Mouse (Mus musculus): Measurements from ENCODE around the gene Prcp. TPM values are rescaled to one million over a fixed set of nuclear protein-coding genes. Genes with fewer than 3 reads are reported as not detected.
A peak's percentile ranks its signal among the peaks of the same experiment; 100 is the strongest.
"Not testable (repeated sequence)": the region's sequence is repeated elsewhere in the genome, so short reads cannot be mapped to it uniquely, and the experiment has no call there.

Prcp gene
- total RNA-seq, 2 experiments from 2014 or later: 5.9 to 7.9 TPM

DNA sequence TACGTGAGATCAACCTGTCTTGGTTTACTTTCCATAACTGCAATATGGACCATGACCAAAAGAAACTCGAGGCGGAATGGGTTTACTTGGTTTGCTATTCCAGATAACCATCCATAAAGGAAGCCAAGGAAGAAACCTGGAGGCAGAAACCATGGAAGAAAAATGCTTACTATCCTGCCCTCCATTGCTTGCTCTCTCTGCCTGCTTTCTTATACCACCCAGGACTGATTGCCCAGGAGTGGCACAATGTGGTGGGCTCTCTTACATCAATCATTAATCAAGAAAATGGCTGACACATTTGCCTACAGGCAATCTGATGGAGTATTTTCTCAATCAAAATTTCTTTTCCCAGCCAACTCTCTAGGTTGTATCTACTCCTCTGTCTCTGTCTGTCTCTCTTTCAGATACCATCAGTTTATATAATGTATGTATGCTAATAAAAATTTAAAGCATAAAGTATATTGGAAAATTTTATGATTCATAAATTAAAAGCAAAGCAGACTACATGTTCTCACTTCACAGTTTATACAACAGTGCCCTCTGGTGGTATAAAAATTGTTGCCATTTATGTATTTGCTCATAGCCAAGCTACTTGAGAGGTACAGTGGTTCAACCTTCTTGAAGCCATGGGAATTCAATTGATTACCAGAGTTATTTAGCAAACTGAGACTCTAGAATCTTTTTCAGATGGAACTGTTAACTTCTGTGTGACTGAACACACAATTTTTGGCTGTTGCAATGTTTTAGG, 90.7 kb downstream of the Prcp start:
- DNase-seq (ENCODE audit: low spot score in 2 of 2): peak; percentile 65 to 74
- Histone ChIP-seq H3K4me3 (no peak overlapping the region), H3K27ac (no peak overlapping the region)
- peak; percentile 97 for TF ChIP-seq CTCF (conservative IDR thresholded peaks at IDR 0.05)

DNA sequence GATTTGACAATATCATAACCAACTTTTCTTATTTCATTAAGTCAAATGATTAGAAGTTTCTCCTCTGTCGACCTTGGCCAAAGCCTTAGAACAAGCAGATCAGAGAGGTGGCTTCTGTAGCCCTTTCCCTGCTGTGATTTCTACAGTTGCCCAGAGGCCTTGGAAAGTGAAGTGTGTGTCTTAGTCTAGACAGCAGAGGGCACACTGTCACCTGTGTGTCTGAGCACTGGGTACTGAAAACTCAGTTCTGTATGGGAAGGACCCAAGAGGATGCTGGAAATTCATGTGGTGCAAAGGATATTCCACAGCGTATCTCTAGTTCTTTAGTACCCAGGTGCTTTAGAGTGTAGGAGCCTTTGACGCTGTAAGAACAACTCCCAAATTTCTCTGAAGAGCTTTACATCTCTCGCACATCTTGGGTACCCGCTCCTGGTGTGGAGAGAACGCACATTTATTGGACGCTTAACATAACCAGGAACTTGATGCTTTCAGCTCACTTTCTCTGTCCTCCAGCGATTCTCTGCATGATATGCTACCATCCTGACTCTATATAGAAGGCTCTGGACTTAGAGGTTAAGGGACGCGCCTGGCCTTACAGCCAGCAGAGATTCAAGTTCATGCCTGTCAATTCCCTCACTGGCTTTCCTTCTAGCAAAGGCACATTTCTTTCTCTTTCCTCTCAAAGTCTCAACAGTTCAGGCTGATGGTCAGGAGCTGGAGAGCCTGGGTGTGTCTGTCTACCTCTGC, 93.3 kb downstream of the Prcp start:
- DNase-seq (ENCODE audit: low spot score in 2 of 2): peak; percentile 32 to 44
- no peak overlapping the region for H3K4me3 ChIP-seq
- no peak overlapping the region for H3K27ac ChIP-seq
- peak; percentile 90 for TF ChIP-seq CTCF (conservative IDR thresholded peaks at IDR 0.05)

DNA sequence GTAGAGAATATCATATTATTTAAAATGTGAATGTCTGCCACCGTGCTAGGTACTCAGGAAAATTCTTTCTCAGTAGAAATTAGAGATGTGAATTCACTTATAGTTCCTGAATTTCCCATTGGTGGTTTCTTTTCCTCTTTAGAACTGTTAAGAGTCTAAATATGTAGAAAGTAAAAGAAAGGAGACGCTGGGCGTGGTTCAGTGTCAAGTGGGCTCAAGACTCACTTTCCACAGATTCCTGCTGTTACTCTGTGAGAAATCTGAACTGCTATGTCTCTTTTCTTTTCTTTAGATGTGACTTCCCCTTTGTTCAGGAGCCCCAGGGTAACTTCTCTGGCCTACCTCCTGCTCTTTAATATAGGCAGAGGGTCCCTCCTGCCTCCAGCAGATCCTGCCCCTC, 103.2 kb downstream of the Prcp start:
- H3K27ac ChIP-seq: no peak overlapping the region
- no peak overlapping the region for H3K4me3 ChIP-seq
- no peak for TF ChIP-seq CTCF (conservative IDR thresholded peaks at IDR 0.05)
- DNase-seq (ENCODE audit: low spot score in 2 of 2): no peak

DNA sequence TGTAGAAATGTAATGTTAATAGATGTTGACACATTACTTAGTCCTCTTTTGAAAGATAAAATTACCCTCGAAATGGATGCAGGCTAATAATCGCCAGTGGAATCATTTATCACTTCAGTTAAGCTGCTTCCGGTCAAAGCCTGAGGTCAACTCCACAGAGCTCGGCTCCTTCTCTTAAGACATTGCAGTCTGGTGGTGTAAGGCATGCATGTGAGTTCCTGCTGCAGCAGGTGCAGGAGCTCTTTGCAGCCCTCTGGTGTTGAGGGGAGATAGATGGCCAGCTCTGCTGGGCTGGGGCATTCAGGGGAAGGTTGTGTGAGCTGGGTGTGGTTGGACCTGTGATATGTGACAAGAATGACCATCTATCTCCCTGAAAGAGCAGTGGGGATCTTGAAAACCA, 104.0 kb downstream of the Prcp start:
- Histone ChIP-seq H3K27ac (no peak overlapping the region), H3K4me3 (no peak overlapping the region)
- peak; percentile 26; the same call in 1 of the 2 replicates for TF ChIP-seq CTCF (conservative IDR thresholded peaks at IDR 0.05)
- no peak for DNase-seq (ENCODE audit: low spot score in 2 of 2)

DNA sequence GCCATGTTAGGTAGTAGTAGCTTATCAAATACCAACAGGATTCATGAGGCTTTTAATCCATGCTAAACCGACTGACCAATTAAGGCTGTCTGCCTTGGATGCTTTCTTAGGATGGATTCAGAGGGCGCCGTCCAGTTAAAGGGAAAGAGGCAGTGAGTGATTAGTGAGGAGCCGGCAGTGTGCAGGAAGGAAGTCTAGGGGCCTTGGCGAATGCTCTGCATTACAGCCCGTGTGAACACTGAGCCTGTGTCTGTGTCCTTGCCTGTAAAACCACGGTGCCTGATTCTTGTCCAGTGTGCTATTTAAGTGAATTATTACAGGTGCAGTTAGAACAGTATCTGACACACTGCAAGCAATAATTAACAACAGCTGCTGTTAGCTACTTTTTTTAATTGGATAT, 104.5 kb downstream of the Prcp start:
- not testable (repeated sequence) for H3K27ac ChIP-seq; DNase-seq (ENCODE audit: low spot score in 2 of 2); H3K4me3 ChIP-seq

DNA sequence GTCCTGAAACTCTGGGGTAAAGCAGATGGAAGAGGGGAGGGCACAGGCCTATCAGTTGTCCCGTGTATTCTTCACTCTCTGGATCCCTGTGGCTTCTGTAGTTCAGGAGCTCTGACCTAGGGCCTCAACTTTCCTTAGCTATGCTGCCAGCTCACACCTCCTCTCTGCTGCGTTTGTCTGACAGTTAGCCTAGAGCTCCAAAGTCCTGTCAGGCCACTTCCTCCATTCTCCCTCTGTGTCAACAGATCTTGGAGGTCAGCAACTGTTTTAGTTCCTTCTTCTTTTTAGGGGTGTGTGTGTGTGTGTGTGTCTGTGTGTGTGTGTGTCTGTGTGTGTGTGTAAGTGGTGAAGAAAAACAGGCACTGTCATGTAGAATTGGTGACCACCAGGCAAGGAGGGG, 106.5 kb downstream of the Prcp start:
- TF ChIP-seq CTCF (conservative IDR thresholded peaks at IDR 0.05): no peak
- H3K4me3 ChIP-seq: no peak overlapping the region
- no peak overlapping the region for H3K27ac ChIP-seq
- no peak for DNase-seq (ENCODE audit: low spot score in 2 of 2)

DNA sequence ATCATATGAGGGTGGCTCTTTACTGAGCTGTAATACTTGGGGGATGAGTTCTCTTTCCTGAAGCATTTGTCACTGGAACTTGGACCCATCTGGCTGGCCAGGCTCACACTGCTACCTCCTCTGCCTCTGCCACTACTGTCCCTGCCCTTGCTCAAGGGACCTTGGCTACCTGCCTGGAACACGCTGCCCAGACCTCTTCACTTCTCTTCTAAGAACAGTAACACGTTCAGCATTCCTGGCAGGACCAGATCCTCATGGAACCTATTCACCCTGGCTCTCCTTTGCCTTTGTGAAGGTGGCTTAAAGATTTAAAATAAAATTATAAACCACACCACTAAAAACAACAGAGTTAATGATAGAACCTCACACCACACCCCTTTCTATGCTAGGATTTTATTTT, 107.6 kb downstream of the Prcp start:
- TF ChIP-seq CTCF (conservative IDR thresholded peaks at IDR 0.05): no peak
- Histone ChIP-seq H3K27ac (no peak overlapping the region), H3K4me3 (no peak overlapping the region)
- DNase-seq (ENCODE audit: low spot score in 2 of 2): no peak

Other genes starting within 250 kb of the Prcp start
- gene Ankrd42, start 237.3 kb upstream of the Prcp start, total RNA-seq (2021): 10 to 100 TPM; 18.6 to 19.8 TPM
- gene Pcf11, start 204.5 kb upstream of the Prcp start, total RNA-seq (2021): 10 to 100 TPM; 59.0 to 67.0 TPM
- gene Rab30, start 132.9 kb upstream of the Prcp start, total RNA-seq (2021): 10 to 100 TPM; 41.2 to 47.2 TPM
- under 1 TPM; 0.69 to 0.79 TPM for gene Ddias, start 223 bp upstream of the Prcp start, total RNA-seq (2021)
- 10 to 100 TPM; 16.7 to 17.6 TPM for gene Fam181b, start 205.4 kb downstream of the Prcp start, total RNA-seq (2021)

Measured in layer of hippocampus, adult 2 months (tissue).